Mouse (Mus musculus): ENCODE measurements around the gene Psme4.

Gene Psme4

DNA sequence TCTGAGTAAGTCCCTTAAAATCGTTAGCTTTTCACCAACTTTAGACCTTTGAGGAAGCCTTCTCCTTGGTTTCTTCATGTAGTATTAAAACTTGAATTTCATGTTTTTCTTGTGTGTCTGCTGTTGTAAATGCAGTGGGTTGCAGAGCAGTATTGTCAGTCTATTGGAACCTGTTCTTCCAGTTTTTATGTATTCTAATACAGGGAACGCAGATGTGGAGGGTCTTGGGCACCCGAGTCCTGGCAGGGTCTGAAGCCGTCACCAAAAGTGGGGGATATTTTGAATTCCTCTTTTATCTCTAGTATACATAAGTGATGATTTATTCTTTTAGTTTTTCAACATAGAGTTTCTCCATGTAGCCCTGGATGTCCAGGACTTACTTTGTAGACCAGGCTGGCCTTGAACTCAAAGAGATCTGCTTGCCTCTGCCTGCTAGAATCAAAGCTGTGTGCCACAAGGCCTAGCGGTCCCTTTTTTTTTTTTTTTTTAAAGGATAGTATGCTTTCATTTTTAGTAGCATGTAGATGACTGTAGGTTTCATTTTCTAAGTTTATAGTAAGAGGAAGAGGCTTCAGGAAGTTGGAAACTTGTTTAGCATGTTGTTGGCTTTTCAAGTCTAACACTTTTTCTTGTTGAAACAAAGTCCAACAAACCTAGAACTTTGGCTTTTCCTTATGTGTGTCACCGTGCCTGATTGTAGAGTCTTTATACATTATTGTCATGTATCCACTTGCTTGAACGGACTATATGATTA is 14.9 kb downstream of the Psme4 start:
- no peak for DNase-seq (ENCODE audit: low spot score)

DNA sequence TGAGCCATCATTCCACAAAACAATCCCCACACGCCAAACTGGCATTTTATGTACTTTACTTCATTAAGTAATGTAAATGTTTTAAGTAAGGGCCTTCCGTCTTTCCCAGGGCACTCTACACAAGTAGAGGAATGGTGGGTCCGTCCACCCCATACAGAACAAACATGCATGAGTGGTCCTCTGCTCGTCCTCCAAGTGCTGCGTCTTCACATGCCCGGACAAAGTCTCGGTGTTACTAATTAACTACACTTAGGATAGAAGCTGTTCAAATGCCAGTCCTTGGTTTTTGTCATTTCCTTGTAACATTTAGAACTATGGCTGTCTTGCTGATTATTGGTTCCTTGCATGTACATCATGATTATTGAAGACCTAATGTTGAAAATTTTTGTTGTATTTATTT is 21.2 kb downstream of the Psme4 start:
- no peak for DNase-seq (ENCODE audit: low spot score)

DNA sequence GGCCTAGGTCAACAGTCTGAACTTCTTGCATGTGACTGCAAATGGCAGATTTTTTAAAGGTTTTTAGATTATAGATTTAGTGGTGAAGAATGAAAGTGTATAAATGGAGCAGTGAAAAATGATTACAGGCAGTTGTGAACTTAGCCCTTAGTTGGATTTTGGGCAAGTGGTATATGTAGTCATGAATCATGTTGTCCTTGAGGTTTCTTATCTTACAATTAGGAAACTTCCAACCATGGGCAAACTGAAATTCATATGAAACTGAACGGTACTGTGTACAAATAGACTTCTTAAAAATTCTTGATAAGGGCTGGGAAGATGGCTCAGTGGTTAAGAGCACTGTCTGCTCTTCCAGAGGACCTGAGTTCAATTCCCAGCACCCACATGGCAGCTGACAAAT is 22.2 kb downstream of the Psme4 start:
- DNase-seq (ENCODE audit: low spot score): no peak

DNA sequence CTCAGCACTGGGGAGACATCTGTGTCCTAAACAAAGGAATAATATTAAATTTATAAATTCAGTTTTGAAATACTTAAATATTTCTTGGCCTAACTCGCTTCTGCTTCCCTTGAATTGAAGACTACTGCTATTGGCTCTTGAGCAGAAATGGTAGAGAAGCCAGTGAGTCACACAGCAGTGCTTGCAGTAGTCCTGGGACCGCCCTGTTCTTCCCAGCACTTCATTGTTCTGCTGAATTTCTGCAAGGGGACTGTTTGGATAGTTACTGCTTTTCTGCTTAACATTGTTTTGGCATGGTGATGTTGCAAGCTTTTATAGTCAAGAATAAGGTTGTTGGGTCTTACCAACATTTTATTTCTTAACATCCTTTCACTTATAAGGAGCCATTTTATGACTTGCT is 25.7 kb downstream of the Psme4 start:
- no peak for DNase-seq (ENCODE audit: low spot score)

DNA sequence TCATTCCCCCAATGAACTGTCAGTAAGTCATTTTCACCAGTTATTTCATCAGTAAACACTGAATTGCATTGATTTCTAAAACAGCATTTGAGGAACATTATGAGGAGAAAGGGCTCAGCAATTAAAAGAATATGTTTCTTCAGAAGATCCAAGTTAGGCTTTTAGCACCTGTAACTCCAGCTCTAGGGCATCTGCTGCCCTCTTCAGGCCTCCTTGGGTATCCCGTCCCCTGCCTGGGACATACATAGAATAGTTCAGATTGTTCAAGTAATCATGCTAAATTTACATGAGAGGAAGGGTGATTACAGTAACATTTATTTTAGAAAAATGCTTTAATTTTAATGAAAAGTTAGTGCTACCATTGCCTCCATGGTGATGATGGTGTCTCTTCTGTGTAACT is 28.0 kb downstream of the Psme4 start:
- DNase-seq (ENCODE audit: low spot score): peak; percentile 63

DNA sequence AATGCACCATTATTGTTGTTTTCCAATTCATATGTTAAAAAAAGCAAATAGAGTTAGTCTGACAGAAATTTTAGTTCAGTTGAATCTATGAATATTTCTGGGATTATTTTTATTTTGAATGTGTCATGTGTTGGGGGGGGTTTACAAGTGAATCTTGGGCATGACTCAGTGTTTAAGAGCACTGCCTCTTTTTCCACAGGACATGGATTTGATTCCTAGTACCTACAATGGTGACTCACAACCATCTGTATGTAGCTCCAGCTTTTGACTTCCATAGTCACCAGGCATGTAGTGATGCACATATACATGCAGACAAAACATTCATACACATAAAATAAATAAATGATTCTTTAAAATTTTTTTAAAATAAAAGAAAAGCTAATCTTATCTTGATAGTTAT is 28.6 kb downstream of the Psme4 start:
- no peak for DNase-seq (ENCODE audit: low spot score)

DNA sequence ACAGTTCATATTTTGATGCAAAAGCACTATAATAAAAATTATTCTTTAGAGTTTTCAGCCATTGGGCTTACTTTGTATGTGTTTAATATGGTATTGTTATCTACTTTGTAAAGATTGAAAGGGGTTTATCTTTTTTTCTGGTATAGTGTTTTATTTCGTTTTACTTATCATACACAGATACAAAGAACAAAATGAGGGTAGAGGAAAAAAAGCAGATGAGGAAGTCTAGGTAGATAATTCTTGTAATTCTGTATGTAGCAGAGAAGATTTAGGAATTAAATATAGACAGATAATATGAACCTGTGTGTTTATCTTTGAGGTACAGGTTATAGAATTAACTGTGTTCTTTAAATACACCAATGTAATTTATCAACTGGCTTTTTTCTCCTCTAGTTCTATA is 30.9 kb downstream of the Psme4 start:
- no peak for DNase-seq (ENCODE audit: low spot score)

DNA sequence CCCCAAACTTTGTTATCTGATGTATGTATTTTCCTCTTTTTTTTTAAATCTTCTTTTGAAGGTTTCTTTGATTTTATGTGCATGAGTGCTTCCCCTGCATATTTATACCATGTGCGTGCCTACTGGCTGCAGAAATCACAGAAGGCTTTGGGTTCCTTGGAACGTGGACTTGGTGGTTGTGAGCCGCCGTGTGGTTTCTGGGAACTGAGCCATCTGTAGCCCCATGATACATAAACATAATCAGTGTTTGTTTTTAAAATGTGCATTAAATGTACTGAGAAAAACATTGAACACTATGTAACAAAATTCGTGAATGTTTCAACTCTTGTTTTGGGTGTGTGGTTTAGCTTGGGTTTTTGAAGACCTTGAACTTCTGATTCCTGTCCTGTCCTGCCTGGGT is 49.6 kb downstream of the Psme4 start:
- DNase-seq (ENCODE audit: low spot score): no peak

DNA sequence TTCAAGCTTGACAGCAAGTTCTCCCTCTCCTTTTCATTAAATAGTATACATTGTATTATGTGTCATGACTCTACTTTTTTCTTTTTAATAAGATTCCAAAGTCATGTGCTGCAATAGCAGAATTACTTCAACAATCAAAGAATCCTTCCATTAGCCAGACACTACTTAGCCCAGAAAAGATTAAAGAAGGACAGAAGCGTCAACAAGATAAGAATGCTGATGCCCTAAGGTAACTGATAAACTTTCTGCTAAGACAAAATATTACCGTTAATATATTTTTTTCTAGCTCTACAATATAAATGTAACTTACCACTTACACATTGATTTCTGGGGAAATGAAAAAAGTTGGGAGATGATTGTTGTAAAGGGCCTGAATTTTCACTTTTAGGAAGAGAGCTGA is 67.3 kb downstream of the Psme4 start:
- no peak for DNase-seq (ENCODE audit: low spot score)

DNA sequence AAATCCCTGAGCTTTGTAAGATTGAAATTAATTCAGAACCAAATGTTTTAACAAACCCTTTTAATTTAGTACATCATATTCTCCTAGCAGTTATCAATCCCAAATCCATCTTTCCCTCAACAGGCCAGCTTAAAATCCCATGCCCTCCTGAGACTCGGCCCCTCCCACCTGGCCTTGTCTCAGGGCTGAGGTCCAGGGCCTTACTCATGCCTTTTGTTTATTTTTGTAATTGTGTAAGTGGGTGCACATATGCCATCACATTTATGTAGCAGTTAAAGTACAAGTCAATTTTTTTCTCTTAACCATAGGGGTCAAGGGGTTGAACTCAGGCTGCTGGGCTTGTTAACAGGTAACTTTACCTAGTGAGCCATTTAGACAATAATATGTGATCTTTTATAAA is 72.8 kb downstream of the Psme4 start:
- DNase-seq (ENCODE audit: low spot score): no peak

DNA sequence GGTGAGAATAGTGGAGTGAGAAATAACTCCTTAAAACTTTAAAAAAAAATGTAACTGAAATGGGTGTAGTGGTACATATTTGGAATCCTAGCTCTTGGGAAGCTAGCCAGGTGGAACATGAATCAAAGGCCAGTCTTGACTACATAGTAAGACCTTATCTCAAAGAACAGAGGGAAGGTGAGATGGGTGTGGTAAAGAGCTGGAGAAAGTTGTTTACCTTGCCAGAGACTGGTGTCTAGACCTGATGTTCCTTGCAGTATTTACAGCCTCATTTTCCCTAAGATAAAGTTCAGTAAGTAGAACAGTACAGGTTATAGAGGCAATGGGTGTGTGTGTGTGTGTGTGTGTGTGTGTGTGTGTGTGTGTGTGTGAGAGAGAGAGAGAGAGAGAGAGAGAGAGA is 100.9 kb downstream of the Psme4 start:
- no peak for DNase-seq (ENCODE audit: low spot score)

DNA sequence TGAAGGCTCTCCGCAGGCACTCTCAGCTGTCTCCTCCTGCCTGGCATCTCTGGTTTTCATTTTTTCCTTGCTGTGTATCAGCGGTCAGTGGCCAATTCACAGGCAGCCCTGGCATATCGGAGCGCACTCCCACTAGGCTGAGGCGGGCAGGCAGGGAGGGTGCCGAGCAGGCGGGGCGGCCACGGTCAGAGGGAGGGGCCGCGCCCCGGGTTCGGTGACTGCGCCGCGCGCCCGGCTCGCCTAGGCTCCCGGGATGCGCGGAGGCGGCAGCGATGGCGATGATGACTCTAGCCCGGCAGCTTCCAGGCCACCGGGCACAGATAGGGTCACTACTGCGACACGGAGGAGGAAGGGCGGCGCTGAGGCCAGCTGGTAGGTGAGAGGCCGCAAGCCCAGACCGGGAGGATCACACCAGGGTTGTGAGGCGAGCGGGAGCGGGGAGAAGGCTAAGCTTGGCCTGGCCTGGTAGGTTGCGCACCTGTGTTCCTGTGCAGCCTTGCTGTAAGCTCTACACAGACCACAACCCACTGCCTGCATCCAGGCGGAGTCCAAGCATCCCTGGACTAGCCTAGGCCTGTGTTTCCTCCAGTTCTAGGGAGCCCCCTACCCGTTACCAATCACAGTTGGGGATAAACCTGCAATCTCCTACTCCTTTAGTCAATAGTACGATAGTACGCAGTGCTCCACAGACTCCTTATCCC is 113.8 kb downstream of the Psme4 start, which contains the start of the genes Gpr75 and Asb3:
Gene Gpr75, plus strand, starts transcription at position 188 of the 701 bp plus-strand sequence.
Gene Asb3, plus strand, starts transcription at position 246 of the 701 bp plus-strand sequence.
- DNase-seq (ENCODE audit: low spot score): peak; percentile 63

DNA sequence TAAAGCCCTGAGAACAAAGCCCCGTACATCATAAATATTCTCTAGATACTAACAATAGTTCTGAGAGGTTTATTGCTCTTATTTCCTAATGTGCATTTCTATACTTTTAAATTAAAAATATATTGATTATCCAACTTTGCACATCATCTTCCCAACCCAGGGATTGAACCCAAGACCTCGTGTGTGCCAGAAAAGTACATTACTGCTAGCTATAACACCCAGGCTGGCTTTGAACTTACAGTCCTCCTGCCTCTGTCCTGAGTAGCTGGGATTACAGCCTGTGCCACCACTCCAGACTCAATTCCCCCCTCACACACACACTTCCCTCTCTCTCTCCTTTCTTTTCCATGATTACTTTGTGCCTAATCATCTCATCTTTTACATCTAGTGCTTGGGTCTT is 116.6 kb downstream of the Psme4 start:
- DNase-seq (ENCODE audit: low spot score): no peak

DNA sequence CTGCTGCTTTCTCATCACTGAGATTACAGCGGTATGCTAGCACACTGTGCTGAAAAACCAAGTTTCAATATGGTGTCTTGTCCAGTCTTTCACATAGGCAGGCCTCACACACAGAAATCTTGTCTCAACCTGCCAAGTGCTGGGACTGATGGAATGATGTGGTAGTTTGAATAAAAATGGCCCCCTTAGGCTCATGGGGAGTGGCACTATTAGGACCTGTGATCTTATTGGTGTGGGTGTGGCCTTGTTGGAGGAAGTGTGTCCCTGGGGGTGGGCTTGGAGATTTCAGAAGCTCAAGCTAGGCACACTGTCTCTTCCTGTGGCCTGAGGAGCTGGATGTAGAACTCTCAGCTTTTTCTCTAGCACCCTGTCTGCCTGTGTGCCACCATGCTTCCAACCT is 124.7 kb downstream of the Psme4 start:
- no peak for DNase-seq (ENCODE audit: low spot score)

DNA sequence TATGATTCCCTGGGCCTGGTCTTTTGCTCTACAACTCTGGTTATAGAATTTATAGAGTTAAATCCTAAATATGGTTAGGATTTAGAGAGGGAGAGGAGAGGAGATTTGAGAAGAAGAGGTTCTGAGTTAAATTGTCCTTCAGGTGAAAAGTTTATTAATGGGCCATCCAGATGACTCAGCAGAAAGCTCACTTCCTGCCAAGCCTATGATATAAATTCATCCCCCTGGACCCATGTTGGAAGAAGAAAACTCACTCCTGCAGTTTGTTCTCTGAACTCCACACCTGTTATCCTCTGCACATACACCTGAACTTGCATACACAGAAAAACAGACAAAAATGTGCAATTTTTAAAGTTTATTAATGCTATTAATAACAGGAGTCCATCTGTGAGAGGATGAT is 127.8 kb downstream of the Psme4 start:
- DNase-seq (ENCODE audit: low spot score): no peak

DNA sequence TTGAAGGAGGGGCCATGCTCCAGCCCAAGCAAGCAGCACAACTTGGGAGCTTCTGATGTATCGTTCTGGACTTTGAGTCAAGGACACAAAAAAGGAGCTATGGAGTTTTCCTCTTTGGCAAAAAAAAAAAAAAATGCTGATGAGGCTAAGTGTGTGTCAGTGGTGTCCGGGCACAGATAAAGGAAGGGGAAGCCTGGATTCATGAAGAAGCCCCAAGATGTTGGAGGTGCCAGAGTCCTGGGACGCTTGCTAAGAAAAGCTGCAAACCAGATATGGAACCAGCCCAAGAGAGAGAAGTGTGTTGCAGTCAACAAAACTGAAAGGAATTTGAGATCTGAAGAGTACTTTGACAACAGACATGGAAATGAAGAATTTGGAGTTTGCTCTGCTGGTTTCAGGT is 140.8 kb downstream of the Psme4 start:
- no peak for DNase-seq (ENCODE audit: low spot score)

DNA sequence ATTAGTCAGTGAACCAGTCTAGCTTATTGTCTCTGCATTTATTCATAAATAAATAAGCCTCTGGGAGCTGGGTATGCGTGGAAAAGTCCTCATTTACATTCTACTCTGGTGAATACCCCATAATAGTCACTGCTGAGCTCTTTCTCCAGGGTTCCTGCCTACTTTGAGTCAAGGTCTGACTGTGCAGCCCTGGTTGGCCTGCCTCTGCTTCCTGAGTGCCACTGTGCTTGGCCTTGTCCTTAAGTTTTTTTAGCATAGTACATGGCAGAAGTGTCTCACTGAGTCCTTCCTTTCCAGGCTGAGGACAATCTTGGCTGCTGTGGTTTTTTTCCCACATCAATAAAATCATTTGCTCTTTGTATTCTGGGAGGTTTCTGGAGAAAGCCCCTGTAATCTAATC is 149.1 kb downstream of the Psme4 start:
- no peak for DNase-seq (ENCODE audit: low spot score)

DNA sequence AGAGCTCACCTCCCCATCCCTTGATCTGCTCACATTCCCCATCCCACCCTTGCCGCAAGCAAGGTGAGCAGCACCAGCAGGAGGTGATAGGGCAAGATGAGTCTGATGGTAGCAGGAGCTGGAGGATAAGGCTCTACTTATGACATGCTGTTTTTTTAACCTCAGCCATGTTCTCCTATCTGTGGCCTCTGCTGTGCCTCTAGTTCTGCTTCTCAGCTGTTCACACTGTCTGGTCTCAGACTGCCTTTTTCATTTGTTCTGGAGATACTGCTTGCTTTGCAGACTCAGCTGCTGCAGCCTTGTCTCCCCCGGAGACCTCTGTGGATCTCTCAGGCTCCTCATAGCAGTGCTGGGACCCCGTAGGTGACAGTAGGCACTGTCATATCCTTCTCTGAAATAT is 151.8 kb downstream of the Psme4 start:
- DNase-seq (ENCODE audit: low spot score): no peak

DNA sequence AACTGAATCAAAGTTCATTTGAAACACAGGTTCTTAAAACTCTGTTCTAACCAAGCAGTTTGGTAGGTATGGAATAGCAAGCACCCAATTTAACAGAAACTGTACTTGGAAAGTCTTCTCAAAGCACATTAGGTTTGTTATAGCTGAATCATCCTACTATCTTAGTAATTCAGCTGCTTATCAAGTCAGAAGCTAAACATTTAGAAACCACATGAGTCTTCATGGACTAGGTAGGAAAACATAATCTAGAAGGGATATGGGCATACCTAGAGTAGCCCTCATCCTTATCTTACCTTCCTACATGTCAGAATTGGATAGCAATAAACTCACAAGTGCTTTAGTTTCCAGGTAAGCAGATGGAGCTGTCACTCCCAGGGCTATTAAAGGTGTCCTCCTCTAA is 156.6 kb downstream of the Psme4 start:
- no peak for DNase-seq (ENCODE audit: low spot score)

DNA sequence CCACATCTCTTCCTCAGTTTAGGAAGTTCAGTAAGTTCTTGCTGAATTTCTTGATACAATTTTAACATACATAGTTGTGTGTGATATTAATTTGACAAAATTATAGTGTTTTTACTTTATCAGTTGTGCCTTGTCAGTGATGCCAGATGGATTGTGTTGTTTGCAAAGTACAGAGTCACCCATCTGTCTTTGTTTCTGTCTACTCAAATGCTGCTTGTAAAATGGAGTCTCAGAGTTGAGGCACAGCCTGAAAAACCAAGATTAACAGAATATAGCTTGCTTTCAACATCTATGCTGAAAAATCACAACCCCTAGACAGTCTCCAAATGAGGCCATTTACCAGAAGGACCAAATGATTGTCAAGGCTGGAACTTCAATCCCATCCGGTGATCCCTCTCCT is 157.0 kb downstream of the Psme4 start:
- DNase-seq (ENCODE audit: low spot score): no peak
